Mouse (Mus musculus) embryonic facial prominence, embryonic 15.5 days (tissue): ENCODE data around the gene Skint1. TPM values are rescaled to one million over a fixed set of nuclear protein-coding genes. Genes with fewer than 3 reads are reported as not detected.
"Not testable (repeated sequence)": the region's sequence is repeated elsewhere in the genome, so short reads cannot be mapped to it uniquely, and the experiment has no call there.

Experiments
- ATAC-seq: fragments of 200-750 bp; cut with Nextera tagmentation; 2 replicates; pipeline ENCODE4 v1.8.0; 2017; ENCODE audit warnings: low read depth, moderate TSS enrichment; ENCODE audit not compliant: insufficient number of reproducible peaks, low FRiP score, low TSS enrichment
- H3K27ac ChIP-seq: fragments of 300-500 bp; sonication (generic); replicated peaks from 2 replicates; pipeline ENCODE4 v1.5.1; 2015; ENCODE audit warnings: mild to moderate bottlenecking, inconsistent platforms
- H3K27me3 ChIP-seq: fragments of 300-500 bp; sonication (generic); 2 replicates; pipeline ENCODE4 v1.6.1; 2015; ENCODE audit warnings: inconsistent platforms
- H3K36me3 ChIP-seq: fragments of 300-500 bp; sonication (generic); 2 replicates; pipeline ENCODE4 v1.6.1; 2015; ENCODE audit warnings: mild to moderate bottlenecking, inconsistent platforms
- H3K4me1 ChIP-seq: fragments of 300-500 bp; sonication (generic); 2 replicates; pipeline ENCODE4 v1.6.1; 2015; ENCODE audit warnings: inconsistent platforms
- H3K4me2 ChIP-seq: fragments of 300-500 bp; sonication (generic); replicated peaks from 2 replicates; pipeline ENCODE4 v1.6.1; 2015; ENCODE audit warnings: mild to moderate bottlenecking, inconsistent platforms
- H3K4me3 ChIP-seq: fragments of 300-500 bp; sonication (generic); replicated peaks from 2 replicates; pipeline ENCODE4 v1.5.1; 2015; ENCODE audit warnings: mild to moderate bottlenecking, inconsistent platforms
- H3K9ac ChIP-seq: fragments of 300-500 bp; sonication (generic); 2 replicates; pipeline ENCODE4 v1.6.1; 2015; ENCODE audit warnings: inconsistent platforms
- H3K9me3 ChIP-seq: fragments of 300-500 bp; sonication (generic); replicated peaks from 2 replicates; pipeline ENCODE4 v1.6.1; 2016; ENCODE audit warnings: inconsistent platforms
- WGBS: fragments of 180-500 bp; shearing (Covaris S2); methylation state at CpG from one replicate; pipeline ENCODE4 v1.1.7; 2015; 5-methylcytosine and 5-hydroxymethylcytosine counted together
- polyA plus RNA-seq: library from polyadenylated mRNA; unstranded; fragments of >200 nt; fragmentation: Nextera tagmentation; extraction: Ambion mirVana; gene quantifications from 2 replicates; pipeline ENCODE4 v1.2.1, GENCODE M21; 2015

Skint1 gene
- polyA plus RNA-seq = 0.16 and 0.21 TPM in 2 replicates

DNA sequence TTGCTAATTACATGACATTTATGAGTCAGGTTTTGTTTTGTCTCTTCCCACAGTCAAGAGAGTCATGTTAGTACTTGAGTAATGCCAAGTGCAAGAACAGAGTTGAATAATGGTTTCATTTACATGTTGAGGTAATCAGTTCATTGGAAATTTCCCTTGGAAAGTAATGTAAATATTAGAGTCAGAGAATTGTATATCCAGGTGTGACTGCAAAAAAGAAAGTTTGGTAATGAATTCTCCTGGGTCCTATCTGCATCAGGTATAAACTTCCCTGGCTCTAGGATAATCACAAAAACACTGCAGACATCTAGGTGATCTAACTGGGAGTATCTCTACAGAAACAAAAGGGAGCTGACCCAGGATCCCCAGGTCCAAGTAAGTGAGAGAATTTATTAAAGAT lies at the start of gene Skint1:
Gene Skint1, plus strand, starts transcription at position 301 of the 400 bp plus-strand sequence.
- H3K9ac ChIP-seq = no peak within 1 kb of the TSS
- no peak for ATAC-seq
- H3K27ac ChIP-seq = no peak within 1 kb of the TSS
- no peaks in the 10 kb centered on the region for H3K27me3 ChIP-seq
- H3K9me3 ChIP-seq = no peaks in the 10 kb centered on the region
- H3K4me1 ChIP-seq = no peaks in the 10 kb centered on the region
- no peaks in the 10 kb centered on the region for H3K36me3 ChIP-seq
- no peak within 1 kb of the TSS for H3K4me3 ChIP-seq
- H3K4me2 ChIP-seq = no peak within 1 kb of the TSS

DNA sequence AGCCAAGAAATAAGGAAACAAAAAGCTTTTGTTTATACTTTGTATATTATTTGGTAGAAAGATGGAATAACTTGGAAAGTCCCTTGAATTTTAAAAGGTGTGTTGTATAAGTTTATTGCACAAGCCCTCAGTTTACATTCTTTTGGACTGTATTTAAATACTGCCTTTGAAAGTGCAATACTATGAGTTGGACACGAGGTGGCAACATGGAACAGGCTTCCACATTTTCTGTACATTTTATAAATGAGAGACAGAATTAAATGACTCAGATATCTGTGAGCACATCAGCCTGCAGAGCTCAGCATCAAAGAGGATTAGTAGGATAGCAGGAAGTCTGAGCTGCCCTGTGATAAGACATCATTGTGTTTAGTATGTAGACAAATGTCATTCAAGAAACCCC lies 44.8 kb upstream of the Skint1 start:
- no peak overlapping the region for H3K4me3 ChIP-seq
- no peaks in the 10 kb centered on the region for H3K9me3 ChIP-seq
- no peak overlapping the region for H3K27ac ChIP-seq
- no peak for ATAC-seq
- no peaks in the 10 kb centered on the region for H3K4me1 ChIP-seq
- no peak overlapping the region for H3K4me2 ChIP-seq
- 19% methylated on average over 1 of the region's 1 CpGs for WGBS
- H3K9ac ChIP-seq = no peak overlapping the region
- no peaks in the 10 kb centered on the region for H3K36me3 ChIP-seq
- no peaks in the 10 kb centered on the region for H3K27me3 ChIP-seq

DNA sequence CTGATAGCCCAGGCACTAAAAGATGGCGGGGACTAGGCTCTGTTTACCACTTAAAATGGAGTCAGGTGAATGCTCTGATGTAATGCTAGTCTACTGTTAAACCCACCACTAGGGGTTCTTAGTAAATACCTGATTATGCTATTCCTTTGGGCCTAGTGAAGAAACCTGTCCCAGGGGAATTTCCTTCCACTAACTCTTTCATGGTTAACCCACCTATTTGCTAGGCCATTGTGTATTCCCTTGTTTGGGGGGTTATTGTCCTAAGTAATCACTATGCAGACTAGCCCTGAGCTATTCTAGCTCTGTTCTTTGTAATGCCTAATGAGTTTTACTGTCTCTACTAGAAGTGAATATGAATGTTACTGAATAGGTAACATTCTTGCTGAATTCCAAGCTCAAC lies 42.8 kb upstream of the Skint1 start:
- not testable (repeated sequence) for H3K27ac ChIP-seq, H3K36me3 ChIP-seq, H3K9ac ChIP-seq, H3K4me2 ChIP-seq, H3K27me3 ChIP-seq, ATAC-seq, H3K4me3 ChIP-seq, H3K9me3 ChIP-seq, H3K4me1 ChIP-seq
- WGBS = 63% methylated on average over 1 of the region's 1 CpGs

DNA sequence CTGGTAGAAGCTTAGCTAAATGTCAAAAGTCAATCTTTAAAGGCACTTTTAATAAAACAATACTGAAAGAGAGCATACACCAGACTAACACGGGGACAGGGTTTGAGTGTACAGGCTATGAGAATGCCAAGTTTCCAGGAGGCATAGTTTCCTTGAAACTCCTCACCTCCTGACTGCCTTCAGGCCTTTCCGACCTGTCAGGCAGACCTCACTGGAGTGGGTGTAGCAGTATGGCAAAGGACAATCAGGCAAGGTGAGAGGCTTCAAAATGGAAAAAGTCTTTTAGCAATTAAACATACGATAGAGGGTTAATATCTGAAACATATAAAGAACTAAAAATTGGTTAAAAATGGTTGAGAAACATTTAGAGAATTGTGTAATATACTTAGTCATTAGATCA lies 42.4 kb upstream of the Skint1 start:
- Histone ChIP-seq H3K4me2 (no peak overlapping the region), H3K4me1 (no peaks in the 10 kb centered on the region), H3K27me3 (no peaks in the 10 kb centered on the region), H3K4me3 (no peak overlapping the region), H3K9ac (no peak overlapping the region), H3K36me3 (no peaks in the 10 kb centered on the region), H3K9me3 (no peaks in the 10 kb centered on the region), H3K27ac (no peak overlapping the region)
- WGBS = 74% methylated on average over 3 of the region's 3 CpGs
- ATAC-seq = no peak

DNA sequence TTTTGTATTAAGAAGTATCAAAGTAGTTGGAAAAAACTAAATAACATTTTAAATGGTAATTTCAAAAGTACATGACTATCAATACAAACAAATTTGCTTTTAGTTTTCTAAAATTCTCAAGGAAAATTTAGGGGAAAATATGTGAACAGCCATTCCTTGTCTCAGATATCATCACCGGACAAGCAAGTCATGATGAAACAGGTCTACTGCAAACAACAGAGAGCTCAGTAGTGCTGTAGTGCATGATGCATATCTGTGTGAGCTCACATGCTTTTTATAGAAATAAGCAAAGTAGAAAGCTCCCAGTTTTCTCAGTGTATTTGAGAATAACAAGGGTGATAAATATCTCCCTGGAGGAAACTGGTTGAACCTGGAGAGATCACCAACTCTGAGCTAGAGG lies 33.4 kb upstream of the Skint1 start, which contains the start of gene Skint7:
Gene Skint7, plus strand, starts transcription at position 301 of the 400 bp plus-strand sequence.
- no peaks in the 10 kb centered on the region for H3K9me3 ChIP-seq
- no peaks in the 10 kb centered on the region for H3K36me3 ChIP-seq
- H3K4me3 ChIP-seq = no peak within 1 kb of the TSS
- H3K9ac ChIP-seq = no peak within 1 kb of the TSS
- ATAC-seq = no peak
- no peaks in the 10 kb centered on the region for H3K27me3 ChIP-seq
- 90% methylated on average over 1 of the region's 1 CpGs for WGBS
- no peaks in the 10 kb centered on the region for H3K4me1 ChIP-seq
- H3K4me2 ChIP-seq = no peak within 1 kb of the TSS
- H3K27ac ChIP-seq = no peak within 1 kb of the TSS

DNA sequence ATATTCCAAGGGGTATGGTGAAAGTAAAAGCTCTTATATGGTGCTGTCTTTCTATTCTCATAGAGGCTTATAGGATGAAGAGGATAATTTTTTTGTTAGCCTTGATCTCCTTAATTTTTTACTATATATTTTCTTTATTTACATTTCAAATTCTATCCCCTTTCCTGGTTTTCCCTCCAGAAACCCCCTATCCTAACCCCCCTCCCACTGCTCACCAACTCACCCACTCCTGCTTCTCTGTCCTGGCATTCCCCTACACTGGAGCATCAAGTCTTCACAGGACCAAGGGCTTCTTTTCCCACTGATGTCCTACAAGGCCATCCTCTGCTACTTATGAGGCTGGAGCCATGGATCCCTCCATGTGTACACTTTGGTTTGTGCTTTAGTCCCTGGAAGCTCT lies 65.6 kb downstream of the Skint1 start, which contains the start of gene Skint4:
Gene Skint4, plus strand, starts transcription at position 301 of the 400 bp plus-strand sequence.
- no peak for ATAC-seq
- H3K4me3 ChIP-seq = no peak within 1 kb of the TSS

More for the DNA sequence above, 65.6 kb downstream of the Skint1 start, which contains the start of gene Skint4:
- Histone ChIP-seq H3K36me3 (no peaks in the 10 kb centered on the region), H3K9ac (no peak within 1 kb of the TSS), H3K4me2 (no peak within 1 kb of the TSS), H3K9me3 (no peaks in the 10 kb centered on the region), H3K4me1 (no peaks in the 10 kb centered on the region), H3K27ac (no peak within 1 kb of the TSS), H3K27me3 (no peaks in the 10 kb centered on the region)

Other genes starting within 250 kb of the Skint1 start
- gene Slc5a9, start 103.4 kb upstream of the Skint1 start, polyA plus RNA-seq = 3.3 and 3.9 TPM in 2 replicates
- 0.40 and 0.79 TPM in 2 replicates for gene Skint8, start 86.9 kb upstream of the Skint1 start, polyA plus RNA-seq
- 0.24 TPM in 1 of 2 replicates, not detected in the other for gene Skint7, start 33.3 kb upstream of the Skint1 start, polyA plus RNA-seq
- 0.09 and 0.12 TPM in 2 replicates for gene Skint4, start 65.7 kb downstream of the Skint1 start, polyA plus RNA-seq
- 0.12 TPM in 1 of 2 replicates, not detected in the other for gene Skint3, start 226.0 kb downstream of the Skint1 start, polyA plus RNA-seq